Mouse (Mus musculus) bone marrow, adult 2 months (tissue): ENCODE measurements around the gene Vps54. TPM values are rescaled to one million over a fixed set of nuclear protein-coding genes. Genes with fewer than 3 reads are reported as not detected.
A peak's percentile ranks its signal among the peaks of the same experiment; 100 is the strongest.
"Not testable (repeated sequence)": the region's sequence is repeated elsewhere in the genome, so short reads cannot be mapped to it uniquely, and the experiment has no call there.

ENCODE experiments used
- H3K27ac ChIP-seq: fragments of 200-500 bp; 2 replicates; pipeline ENCODE4 v1.5.1; 2012; ENCODE audit warnings: low read depth, mild to moderate bottlenecking, control low read depth, inconsistent platforms, low read length; ENCODE audit not compliant: control insufficient read depth, poor library complexity, insufficient read depth
- H3K4me1 ChIP-seq: fragments of 200-500 bp; 2 replicates; pipeline ENCODE4 v1.6.1; 2011; ENCODE audit warnings: low read length; ENCODE audit not compliant: control insufficient read depth, insufficient read depth
- H3K4me3 ChIP-seq: fragments of 200-500 bp; replicated peaks from 2 replicates; pipeline ENCODE3; 2011; ENCODE audit warnings: mild to moderate bottlenecking, low read depth, low read length, control low read depth; ENCODE audit not compliant: control insufficient read depth
- CTCF ChIP-seq: fragments of 200-500 bp; IDR thresholded peaks from 2 replicates; pipeline ENCODE4 v1.5.1; 2011; ENCODE audit warnings: low read length, control low read depth; ENCODE audit not compliant: control insufficient read depth, insufficient read depth
- POLR2A ChIP-seq: fragments of 200-500 bp; IDR thresholded peaks from 2 replicates; pipeline ENCODE4 v1.6.1; 2011; ENCODE audit warnings: low read depth, mild to moderate bottlenecking, control low read depth, low read length, borderline replicate concordance; ENCODE audit not compliant: control insufficient read depth
- WGBS: fragments of 180-500 bp; shearing (Covaris S2); methylation state at CpG from one replicate; pipeline ENCODE4 v1.1.7; 2018; 5-methylcytosine and 5-hydroxymethylcytosine counted together
- polyA plus RNA-seq: library from polyadenylated mRNA; stranded (reverse); fragments of >200 nt; gene quantifications from 2 replicates; pipeline ENCODE4 v1.2.4, GENCODE M21; 2011; ENCODE audit warnings: low replicate concordance; ENCODE audit not compliant: missing spikeins, insufficient read depth, insufficient read length

The Vps54 gene
- polyA plus RNA-seq, 1 experiment = 19.5 TPM

- 85% methylated on average over 2 of the region's 2 CpGs for WGBS
- no peak overlapping the region for H3K4me3 ChIP-seq
- H3K27ac ChIP-seq = no peak overlapping the region
- H3K4me1 ChIP-seq = peaks cover 1% of the 10 kb centered on the region; the same call in 1 of the 2 replicates
- TF ChIP-seq POLR2A = no peak
- no peak for TF ChIP-seq CTCF
These were observed 1.4 kb upstream of the Vps54 start for GRCm38 (mm10) chr11:21237474-21238278.

- TF ChIP-seq POLR2A = peak; percentile 59; the same call in 1 of the 2 replicates
- TF ChIP-seq CTCF = no peak
- H3K4me1 ChIP-seq = peaks cover 1% of the 10 kb centered on the region; the same call in 1 of the 2 replicates
- peak overlapping the region; percentile 98 for H3K27ac ChIP-seq
- 5% methylated on average over 65 of the region's 65 CpGs for WGBS
- peak overlapping the region; percentile 91 for H3K4me3 ChIP-seq
These were observed 631 bp upstream of the Vps54 start for GRCm38 (mm10) chr11:21238279-21239020.

- peak overlapping the region; percentile 91 for H3K4me3 ChIP-seq
- H3K4me1 ChIP-seq = peaks cover 1% of the 10 kb centered on the region; the same call in 1 of the 2 replicates
- 3% methylated on average over 7 of the region's 7 CpGs for whole genome bisulfite sequencing
- no peak overlapping the region for H3K27ac ChIP-seq
- TF ChIP-seq POLR2A (no peak), CTCF (no peak)
These were observed 855 bp downstream of the Vps54 start for GRCm38 (mm10) chr11:21239763-21240509.

GRCm38 (mm10) chr11:21241351-21241750, 2.3 kb downstream of the Vps54 start:
- TF ChIP-seq POLR2A (no peak), CTCF (no peak)
- WGBS = 11% methylated on average over 1 of the region's 1 CpGs
- Histone ChIP-seq H3K4me3 (no peak overlapping the region), H3K27ac (no peak overlapping the region), H3K4me1 (peaks cover 1% of the 10 kb centered on the region; the same call in 1 of the 2 replicates)

- H3K4me1 ChIP-seq = peaks cover 2% of the 10 kb centered on the region; the same call in 1 of the 2 replicates
- no peak overlapping the region for H3K27ac ChIP-seq
- 78% methylated on average over 4 of the region's 4 CpGs for WGBS
- TF ChIP-seq CTCF (no peak), POLR2A (no peak)
- H3K4me3 ChIP-seq = no peak overlapping the region
These were observed 8.3 kb downstream of the Vps54 start for GRCm38 (mm10) chr11:21247203-21247865.

GRCm38 (mm10) chr11:21247940-21248339, 8.9 kb downstream of the Vps54 start:
- WGBS = 94% methylated on average over 1 of the region's 1 CpGs
- H3K4me1 ChIP-seq = peaks cover 4% of the 10 kb centered on the region
- TF ChIP-seq CTCF (no peak), POLR2A (no peak)
- H3K4me3 ChIP-seq = no peak overlapping the region
- no peak overlapping the region for H3K27ac ChIP-seq

- TF ChIP-seq CTCF = no peak
- no peak for TF ChIP-seq POLR2A
- peaks cover 4% of the 10 kb centered on the region for H3K4me1 ChIP-seq
- no peak overlapping the region for H3K4me3 ChIP-seq
- WGBS = 11% methylated on average over 1 of the region's 1 CpGs
- H3K27ac ChIP-seq = no peak overlapping the region
These were observed 11.3 kb downstream of the Vps54 start for GRCm38 (mm10) chr11:21250366-21250765.

GRCm38 (mm10) chr11:21258611-21259010, 19.5 kb downstream of the Vps54 start:
- H3K4me1 ChIP-seq, H3K4me3 ChIP-seq, H3K27ac ChIP-seq: not testable (repeated sequence)
- WGBS = 91% methylated on average over 10 of the region's 10 CpGs
